Mouse (Mus musculus) embryonic fibroblast, embryonic 13.5 days (primary cell): Measurements from ENCODE around the gene Sap30bp.

Experiments
- CTCF ChIP-seq: IDR thresholded peaks from 2 replicates; pipeline ENCODE4 v1.5.1; 2011; ENCODE audit warnings: mild to moderate bottlenecking, control low read depth, low read length, moderate library complexity, borderline replicate concordance; ENCODE audit not compliant: insufficient read depth
- POLR2A ChIP-seq: IDR thresholded peaks from 2 replicates; pipeline ENCODE4 v1.6.1; 2011; ENCODE audit warnings: low read depth, mild to moderate bottlenecking, control low read depth, low read length, moderate library complexity

GRCm38 (mm10) chr11:116007095-116007850 lies 74.2 kb downstream of the Sap30bp start:
- no peak for TF ChIP-seq POLR2A
- no peak for TF ChIP-seq CTCF
